Mouse (Mus musculus): Measurements from ENCODE around the gene Adprhl2. TPM values are rescaled to one million over a fixed set of nuclear protein-coding genes. Genes with fewer than 3 reads are reported as not detected.

Adprhl2 gene
- polyA plus RNA-seq, 1 experiment from 2014 or later, result 50.9 TPM

GRCm38 (mm10) chr4:126313202-126313601 lies 8.3 kb downstream of the Adprhl2 start:
- no peak for ATAC-seq (replicated peaks; ENCODE audit: low FRiP score, low TSS enrichment, low read depth)
- Histone ChIP-seq H3K27me3 (replicated peaks; ENCODE audit: control insufficient read depth, insufficient read depth, low read length) (no peaks in the 10 kb centered on the region), H3K4me1 (replicated peaks; ENCODE audit: control insufficient read depth, insufficient read depth, low read length) (no peaks in the 10 kb centered on the region; the same call in 1 of the 2 replicates), H3K27ac (ENCODE audit: low read depth) (no peak overlapping the region), H3K9ac (ENCODE audit: low read length) (no peak overlapping the region), H3K4me3 (ENCODE audit: low read depth, low read length) (no peak overlapping the region), H3K36me3 (ENCODE audit: control insufficient read depth, insufficient read depth, low read length) (peaks cover 31% of the 10 kb centered on the region), H3K9me3 (ENCODE audit: control insufficient read depth, low read length) (no peaks in the 10 kb centered on the region), H3K4me2 (ENCODE audit: low read length) (no peak overlapping the region)
- 57% methylated on average over 5 of the region's 5 CpGs for WGBS
- no peak for DNase-seq (ENCODE audit: low spot score)

GRCm38 (mm10) chr4:126311566-126312200 lies 9.8 kb downstream of the Adprhl2 start:
- DNase-seq (ENCODE audit: low spot score) (no peak), ATAC-seq (replicated peaks; ENCODE audit: low FRiP score, low TSS enrichment, low read depth) (no peak)
- Histone ChIP-seq H3K36me3 (ENCODE audit: control insufficient read depth, insufficient read depth, low read length) (peaks cover 16% of the 10 kb centered on the region), H3K27me3 (replicated peaks; ENCODE audit: control insufficient read depth, insufficient read depth, low read length) (no peaks in the 10 kb centered on the region), H3K9ac (ENCODE audit: low read length) (no peak overlapping the region), H3K4me1 (replicated peaks; ENCODE audit: control insufficient read depth, insufficient read depth, low read length) (no peaks in the 10 kb centered on the region; the same call in 1 of the 2 replicates), H3K4me3 (ENCODE audit: low read depth, low read length) (no peak overlapping the region), H3K9me3 (ENCODE audit: control insufficient read depth, low read length) (no peaks in the 10 kb centered on the region), H3K27ac (ENCODE audit: low read depth) (no peak overlapping the region), H3K4me2 (ENCODE audit: low read length) (no peak overlapping the region)
- WGBS, result 93% methylated on average over 16 of the region's 16 CpGs

- DNase-seq (ENCODE audit: low spot score), result no peak
- no peak for ATAC-seq (replicated peaks; ENCODE audit: low FRiP score, low TSS enrichment, low read depth)
- no peak overlapping the region for H3K27ac ChIP-seq (ENCODE audit: low read depth)
- no peak overlapping the region for H3K4me2 ChIP-seq (ENCODE audit: low read length)
- no peak overlapping the region for H3K4me3 ChIP-seq (ENCODE audit: low read depth, low read length)
- peaks cover 3% of the 10 kb centered on the region; the same call in 1 of the 2 replicates for H3K36me3 ChIP-seq (ENCODE audit: control insufficient read depth, insufficient read depth, low read length)
- H3K9me3 ChIP-seq (ENCODE audit: control insufficient read depth, low read length), result peaks cover 5% of the 10 kb centered on the region; the same call in 1 of the 2 replicates
- 71% methylated on average over 7 of the region's 7 CpGs for WGBS
- H3K4me1 ChIP-seq (replicated peaks; ENCODE audit: control insufficient read depth, insufficient read depth, low read length), result no peaks in the 10 kb centered on the region; the same call in 1 of the 2 replicates
- no peaks in the 10 kb centered on the region for H3K27me3 ChIP-seq (replicated peaks; ENCODE audit: control insufficient read depth, insufficient read depth, low read length)
- no peak overlapping the region for H3K9ac ChIP-seq (ENCODE audit: low read length)
Observed at GRCm38 (mm10) chr4:126310344-126310743, 11.2 kb downstream of the Adprhl2 start.

GRCm38 (mm10) chr4:126309922-126310309 lies 11.6 kb downstream of the Adprhl2 start:
- no peak overlapping the region for H3K27ac ChIP-seq (ENCODE audit: low read depth)
- peaks cover 5% of the 10 kb centered on the region; the same call in 1 of the 2 replicates for H3K9me3 ChIP-seq (ENCODE audit: control insufficient read depth, low read length)
- no peaks in the 10 kb centered on the region for H3K27me3 ChIP-seq (replicated peaks; ENCODE audit: control insufficient read depth, insufficient read depth, low read length)
- H3K9ac ChIP-seq (ENCODE audit: low read length), result no peak overlapping the region
- no peaks in the 10 kb centered on the region; the same call in 1 of the 2 replicates for H3K4me1 ChIP-seq (replicated peaks; ENCODE audit: control insufficient read depth, insufficient read depth, low read length)
- H3K36me3 ChIP-seq (ENCODE audit: control insufficient read depth, insufficient read depth, low read length), result 0 out of 2 replicates have a peak, but pooled peaks cover 1% of the 10 kb centered on the region
- peak; percentile 80 for ATAC-seq (replicated peaks; ENCODE audit: low FRiP score, low TSS enrichment, low read depth)
- no peak overlapping the region for H3K4me3 ChIP-seq (ENCODE audit: low read depth, low read length)
- under 1% methylated on average over 7 of the region's 7 CpGs for WGBS
- DNase-seq (ENCODE audit: low spot score), result peak; percentile 97
- peak overlapping the region; percentile 35 for H3K4me2 ChIP-seq (ENCODE audit: low read length)

GRCm38 (mm10) chr4:126309211-126309921 lies 12.1 kb downstream of the Adprhl2 start:
- WGBS, result 15% methylated on average over 20 of the region's 20 CpGs
- H3K4me3 ChIP-seq (ENCODE audit: low read depth, low read length), result no peak overlapping the region
- H3K9ac ChIP-seq (ENCODE audit: low read length), result no peak overlapping the region

GRCm38 (mm10) chr4:126306827-126307226 lies 14.7 kb downstream of the Adprhl2 start:
- Histone ChIP-seq H3K27me3 (replicated peaks; ENCODE audit: control insufficient read depth, insufficient read depth, low read length) (peaks cover 14% of the 10 kb centered on the region), H3K9me3 (ENCODE audit: control insufficient read depth, low read length) (peaks cover 5% of the 10 kb centered on the region; the same call in 1 of the 2 replicates), H3K9ac (ENCODE audit: low read length) (no peak overlapping the region), H3K27ac (ENCODE audit: low read depth) (no peak overlapping the region), H3K36me3 (ENCODE audit: control insufficient read depth, insufficient read depth, low read length) (no peaks in the 10 kb centered on the region), H3K4me3 (ENCODE audit: low read depth, low read length) (no peak overlapping the region), H3K4me1 (replicated peaks; ENCODE audit: control insufficient read depth, insufficient read depth, low read length) (no peaks in the 10 kb centered on the region), H3K4me2 (ENCODE audit: low read length) (no peak overlapping the region)
- 8% methylated on average over 2 of the region's 2 CpGs for WGBS
- ATAC-seq (replicated peaks; ENCODE audit: low FRiP score, low TSS enrichment, low read depth), result no peak
- DNase-seq (ENCODE audit: low spot score), result no peak

More at GRCm38 (mm10) chr4:126309211-126309921, 12.1 kb downstream of the Adprhl2 start:
- Histone ChIP-seq H3K4me1 (replicated peaks; ENCODE audit: control insufficient read depth, insufficient read depth, low read length) (no peaks in the 10 kb centered on the region; the same call in 1 of the 2 replicates), H3K36me3 (ENCODE audit: control insufficient read depth, insufficient read depth, low read length) (no peaks in the 10 kb centered on the region), H3K27me3 (replicated peaks; ENCODE audit: control insufficient read depth, insufficient read depth, low read length) (no peaks in the 10 kb centered on the region), H3K4me2 (ENCODE audit: low read length) (peak overlapping the region; percentile 35), H3K27ac (ENCODE audit: low read depth) (no peak overlapping the region), H3K9me3 (ENCODE audit: control insufficient read depth, low read length) (peaks cover 5% of the 10 kb centered on the region; the same call in 1 of the 2 replicates)
- DNase-seq (ENCODE audit: low spot score), result no peak
- ATAC-seq (replicated peaks; ENCODE audit: low FRiP score, low TSS enrichment, low read depth), result peak; percentile 70

DNA sequence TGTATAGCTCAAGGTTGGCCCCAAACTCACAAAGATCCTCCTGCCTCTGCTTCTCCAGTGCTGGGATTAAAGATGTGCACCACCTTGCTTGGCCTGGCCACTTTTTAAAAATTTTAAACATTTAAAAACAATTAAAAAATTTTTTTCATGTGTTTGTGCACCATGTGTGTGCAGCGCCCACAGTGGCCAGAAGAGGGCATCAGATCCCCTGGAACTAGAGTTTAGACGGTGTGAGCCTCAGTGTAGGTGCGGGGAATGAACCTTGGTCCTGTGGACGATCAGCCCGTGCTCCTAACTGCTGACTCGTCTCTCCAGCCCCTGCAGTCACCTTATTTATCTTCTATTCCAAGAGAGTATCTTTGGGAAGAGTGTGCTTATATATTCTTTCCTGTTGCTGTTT lies 15.4 kb downstream of the Adprhl2 start:
- no peak for ATAC-seq (replicated peaks; ENCODE audit: low FRiP score, low TSS enrichment, low read depth)
- 89% methylated on average over 6 of the region's 6 CpGs for WGBS

DNA sequence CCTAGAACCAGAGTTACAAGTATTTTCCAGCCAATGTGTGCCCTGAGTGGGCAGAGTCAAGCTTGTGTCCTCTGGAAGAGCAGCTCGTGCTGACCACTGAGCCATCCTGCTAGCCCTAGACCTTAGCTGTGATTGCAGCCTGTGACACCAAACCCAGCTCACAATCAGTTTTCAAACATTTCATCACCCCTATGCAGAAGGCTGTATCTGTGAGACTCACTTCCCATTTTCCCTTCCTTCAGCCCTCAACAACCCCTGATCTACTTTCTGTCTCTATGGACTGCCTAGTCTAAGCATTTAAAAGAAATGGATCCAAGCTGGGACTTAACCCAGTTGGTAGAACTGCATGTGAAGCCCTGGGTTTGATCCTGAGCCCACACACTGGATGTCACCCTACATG lies 16.1 kb downstream of the Adprhl2 start:
- no peaks in the 10 kb centered on the region for H3K36me3 ChIP-seq (ENCODE audit: control insufficient read depth, insufficient read depth, low read length)
- H3K27me3 ChIP-seq (replicated peaks; ENCODE audit: control insufficient read depth, insufficient read depth, low read length), result peaks cover 28% of the 10 kb centered on the region
- peaks cover 12% of the 10 kb centered on the region for H3K4me1 ChIP-seq (replicated peaks; ENCODE audit: control insufficient read depth, insufficient read depth, low read length)
- ATAC-seq (replicated peaks; ENCODE audit: low FRiP score, low TSS enrichment, low read depth) (no peak), DNase-seq (ENCODE audit: low spot score) (no peak)
- WGBS, result 88% methylated on average over 1 of the region's 1 CpGs
- no peak overlapping the region for H3K4me2 ChIP-seq (ENCODE audit: low read length)
- H3K27ac ChIP-seq (ENCODE audit: low read depth), result no peak overlapping the region
- no peak overlapping the region for H3K4me3 ChIP-seq (ENCODE audit: low read depth, low read length)
- H3K9me3 ChIP-seq (ENCODE audit: control insufficient read depth, low read length), result peaks cover 5% of the 10 kb centered on the region; the same call in 1 of the 2 replicates
- H3K9ac ChIP-seq (ENCODE audit: low read length), result no peak overlapping the region

More for the DNA sequence above, 15.4 kb downstream of the Adprhl2 start:
- Histone ChIP-seq H3K4me3 (ENCODE audit: low read depth, low read length) (no peak overlapping the region), H3K36me3 (ENCODE audit: control insufficient read depth, insufficient read depth, low read length) (no peaks in the 10 kb centered on the region), H3K27ac (ENCODE audit: low read depth) (no peak overlapping the region), H3K4me2 (ENCODE audit: low read length) (no peak overlapping the region), H3K9me3 (ENCODE audit: control insufficient read depth, low read length) (peaks cover 5% of the 10 kb centered on the region; the same call in 1 of the 2 replicates), H3K9ac (ENCODE audit: low read length) (no peak overlapping the region), H3K4me1 (replicated peaks; ENCODE audit: control insufficient read depth, insufficient read depth, low read length) (peaks cover 7% of the 10 kb centered on the region), H3K27me3 (replicated peaks; ENCODE audit: control insufficient read depth, insufficient read depth, low read length) (peaks cover 22% of the 10 kb centered on the region)
- DNase-seq (ENCODE audit: low spot score), result no peak
